Mouse (Mus musculus): ENCODE measurements at regions not wholly inside any gene's neighbourhood (a gene's known extent, or its start where the extent isn't known, plus 50 kb on each side); places are given as distances from the start of the nearest gene placed in this dataset.

DNA sequence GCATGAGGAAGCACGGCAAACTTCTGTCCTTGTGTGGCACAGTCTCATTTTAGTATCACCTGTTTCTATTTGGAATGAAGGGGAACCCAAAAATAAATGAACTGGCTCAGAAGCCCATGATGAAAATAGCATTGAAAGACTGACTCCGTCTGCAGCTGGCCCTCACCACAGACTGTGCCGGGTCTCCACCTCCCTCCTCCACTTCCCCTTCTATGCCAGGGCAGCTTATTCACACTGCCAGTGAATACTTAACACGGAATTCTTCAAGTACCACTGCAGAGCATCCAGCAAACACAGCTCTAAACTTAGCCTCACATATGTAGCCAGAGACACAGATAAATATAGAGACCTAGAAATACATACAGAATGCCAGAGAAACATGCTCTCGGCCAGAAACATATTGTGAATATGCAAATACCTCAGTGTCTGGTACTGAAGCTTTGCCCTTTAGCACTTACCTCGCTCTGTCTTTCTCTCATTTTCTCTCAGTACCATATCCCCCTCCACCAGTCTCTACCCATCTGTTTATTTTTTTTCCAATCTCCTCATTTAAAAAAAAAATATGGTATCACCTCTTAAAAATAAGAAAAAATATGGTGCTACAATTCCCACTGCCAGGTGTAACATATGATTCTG is 311.8 kb downstream of the Olfr1505 start:
- DNase-seq (ENCODE audit: extremely low spot score, low spot score): no peak
- H3K9me3 ChIP-seq: no peaks in the 10 kb centered on the region
- H3K36me3 ChIP-seq (replicated peaks): no peaks in the 10 kb centered on the region
- H3K27ac ChIP-seq: no peak overlapping the region
- H3K27me3 ChIP-seq (ENCODE audit: poor library complexity, severe bottlenecking): peaks cover 25% of the 10 kb centered on the region
- peaks cover 16% of the 10 kb centered on the region for H3K4me1 ChIP-seq
- H3K4me3 ChIP-seq: no peak overlapping the region
- WGBS: 80% methylated on average over 6 of the region's 6 CpGs

- Histone ChIP-seq H3K27me3 (ENCODE audit: poor library complexity, severe bottlenecking) (peaks cover 25% of the 10 kb centered on the region), H3K27ac (no peak overlapping the region), H3K9me3 (no peaks in the 10 kb centered on the region), H3K36me3 (replicated peaks) (no peaks in the 10 kb centered on the region), H3K4me1 (peaks cover 16% of the 10 kb centered on the region), H3K4me3 (no peak overlapping the region)
- no peak for DNase-seq (ENCODE audit: extremely low spot score, low spot score)
- WGBS: 52% methylated on average over 4 of the region's 4 CpGs
Observed at GRCm38 (mm10) chr19:14225787-14226186, 312.5 kb downstream of the Olfr1505 start.

DNA sequence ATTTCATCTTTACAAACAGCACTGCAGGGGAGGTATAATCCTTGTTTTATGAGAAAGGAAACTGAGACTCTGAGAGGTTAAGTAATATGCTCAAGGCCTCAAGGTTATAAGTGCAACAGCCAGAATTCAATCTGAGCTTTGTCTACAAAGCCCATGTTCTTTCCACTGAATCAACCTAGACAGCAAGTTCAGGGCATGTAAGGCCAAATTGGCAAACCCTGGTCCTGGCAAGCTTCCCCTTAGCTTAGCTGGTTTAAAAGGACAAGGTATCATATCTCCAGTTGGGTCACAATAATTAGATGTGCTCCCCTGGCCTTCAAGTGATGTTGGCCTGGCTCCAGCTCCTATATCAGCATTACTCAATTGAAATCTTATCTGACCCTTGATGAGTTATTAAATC is 313.2 kb downstream of the Olfr1505 start:
- H3K27me3 ChIP-seq (ENCODE audit: poor library complexity, severe bottlenecking): peaks cover 25% of the 10 kb centered on the region
- H3K9me3 ChIP-seq: no peaks in the 10 kb centered on the region
- H3K4me1 ChIP-seq: peaks cover 16% of the 10 kb centered on the region
- H3K27ac ChIP-seq: no peak overlapping the region
- no peaks in the 10 kb centered on the region for H3K36me3 ChIP-seq (replicated peaks)
- H3K4me3 ChIP-seq: no peak overlapping the region
- DNase-seq (ENCODE audit: extremely low spot score, low spot score): no peak

- H3K27me3 ChIP-seq (ENCODE audit: poor library complexity, severe bottlenecking): peaks cover 90% of the 10 kb centered on the region
- no peak overlapping the region for H3K27ac ChIP-seq
- no peaks in the 10 kb centered on the region for H3K36me3 ChIP-seq (replicated peaks)
- no peak for DNase-seq (ENCODE audit: extremely low spot score, low spot score)
- peaks cover 56% of the 10 kb centered on the region for H3K4me1 ChIP-seq
- WGBS: 40% methylated on average over 5 of the region's 5 CpGs
- H3K4me3 ChIP-seq: no peak overlapping the region
- H3K9me3 ChIP-seq: no peaks in the 10 kb centered on the region
Observed at GRCm38 (mm10) chr19:14243565-14243964, 330.2 kb downstream of the Olfr1505 start.

DNA sequence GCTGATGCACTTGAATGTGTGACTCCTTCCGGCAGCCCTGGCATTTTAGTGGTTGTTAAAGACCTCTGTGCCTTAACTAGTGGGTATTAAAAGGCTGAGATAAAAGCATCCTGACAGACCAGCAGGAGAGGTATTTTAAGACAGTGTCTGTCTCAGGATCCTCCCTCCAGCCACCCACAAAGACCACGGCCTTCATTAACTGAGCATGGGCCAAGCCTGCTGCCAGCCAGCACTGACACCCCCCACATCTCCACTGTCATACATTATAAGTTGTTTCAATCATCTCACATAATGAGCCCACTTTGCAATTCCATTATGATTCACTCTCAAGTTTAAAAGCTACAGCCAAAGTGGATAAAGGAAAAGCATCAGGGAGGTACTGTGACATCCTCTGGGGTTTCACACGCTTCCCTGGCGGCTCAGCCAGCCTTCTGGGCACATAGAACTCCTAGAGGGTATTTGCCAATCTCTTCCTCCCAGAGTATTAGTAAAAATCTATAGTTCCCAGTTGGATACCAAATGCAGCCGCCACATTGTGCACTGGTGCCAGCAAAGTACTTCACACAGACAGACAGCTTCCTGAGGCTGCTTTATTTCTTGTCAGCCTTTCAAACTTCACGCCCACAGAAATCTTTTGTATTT is 333.8 kb downstream of the Olfr1505 start:
- no peak overlapping the region for H3K27ac ChIP-seq
- peaks cover 73% of the 10 kb centered on the region for H3K27me3 ChIP-seq (ENCODE audit: poor library complexity, severe bottlenecking)
- H3K4me1 ChIP-seq: peaks cover 34% of the 10 kb centered on the region
- no peaks in the 10 kb centered on the region for H3K36me3 ChIP-seq (replicated peaks)
- H3K4me3 ChIP-seq: no peak overlapping the region
- no peak for DNase-seq (ENCODE audit: extremely low spot score, low spot score)
- no peaks in the 10 kb centered on the region for H3K9me3 ChIP-seq
- WGBS: 65% methylated on average over 6 of the region's 6 CpGs

GRCm38 (mm10) chr19:14247979-14248378 is 334.6 kb downstream of the Olfr1505 start:
- no peak overlapping the region for H3K27ac ChIP-seq
- no peak overlapping the region for H3K4me3 ChIP-seq
- no peaks in the 10 kb centered on the region for H3K9me3 ChIP-seq
- H3K36me3 ChIP-seq (replicated peaks): no peaks in the 10 kb centered on the region
- H3K4me1 ChIP-seq: peaks cover 30% of the 10 kb centered on the region
- no peak for DNase-seq (ENCODE audit: extremely low spot score, low spot score)
- WGBS: 62% methylated on average over 1 of the region's 1 CpGs
- peaks cover 64% of the 10 kb centered on the region for H3K27me3 ChIP-seq (ENCODE audit: poor library complexity, severe bottlenecking)

DNA sequence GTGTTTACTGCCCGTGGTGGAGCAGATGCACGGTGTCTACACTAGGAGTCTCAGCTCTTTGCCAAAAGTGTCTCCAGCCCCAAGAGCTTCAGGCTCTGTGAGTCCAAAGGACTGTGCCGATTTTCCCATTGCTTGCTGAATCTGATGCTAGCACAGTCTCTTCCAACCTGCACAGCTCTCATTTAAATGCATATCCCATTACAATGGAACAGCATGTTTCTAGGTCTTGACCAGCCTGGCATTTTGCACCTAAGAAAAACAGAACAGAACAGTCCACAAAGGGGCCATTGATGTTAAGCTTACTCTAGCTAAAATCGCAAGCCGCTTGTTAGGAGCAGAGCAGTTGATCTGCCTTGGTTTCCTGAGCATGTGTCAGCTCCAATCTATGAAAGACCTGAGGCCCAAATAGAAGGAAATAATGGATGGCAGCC is 339.2 kb downstream of the Tle4 start:
- WGBS: 13% methylated on average over 5 of the region's 5 CpGs
- peak overlapping the region; percentile 19; the same call in 1 of the 2 replicates for H3K4me3 ChIP-seq
- H3K27me3 ChIP-seq (ENCODE audit: poor library complexity, severe bottlenecking): peaks cover 20% of the 10 kb centered on the region
- peaks cover 48% of the 10 kb centered on the region for H3K4me1 ChIP-seq
- no peaks in the 10 kb centered on the region for H3K36me3 ChIP-seq (replicated peaks)
- H3K27ac ChIP-seq: peak overlapping the region; percentile 73
- DNase-seq (ENCODE audit: extremely low spot score, low spot score): peak; percentile 54
- no peaks in the 10 kb centered on the region for H3K9me3 ChIP-seq

GRCm38 (mm10) chr19:14259223-14259622 is 338.6 kb downstream of the Tle4 start:
- peak overlapping the region; percentile 19; the same call in 1 of the 2 replicates for H3K4me3 ChIP-seq
- H3K9me3 ChIP-seq: no peaks in the 10 kb centered on the region
- DNase-seq (ENCODE audit: extremely low spot score, low spot score): peak; percentile 38
- peaks cover 20% of the 10 kb centered on the region for H3K27me3 ChIP-seq (ENCODE audit: poor library complexity, severe bottlenecking)
- peaks cover 44% of the 10 kb centered on the region for H3K4me1 ChIP-seq
- H3K36me3 ChIP-seq (replicated peaks): no peaks in the 10 kb centered on the region
- H3K27ac ChIP-seq: peak overlapping the region; percentile 73
- 26% methylated on average over 2 of the region's 2 CpGs for WGBS

GRCm38 (mm10) chr19:14289331-14289737 is 308.5 kb downstream of the Tle4 start:
- no peaks in the 10 kb centered on the region for H3K9me3 ChIP-seq
- H3K36me3 ChIP-seq (replicated peaks): no peaks in the 10 kb centered on the region
- 70% methylated on average over 1 of the region's 1 CpGs for WGBS
- no peaks in the 10 kb centered on the region for H3K27me3 ChIP-seq (ENCODE audit: poor library complexity, severe bottlenecking)
- no peak for DNase-seq (ENCODE audit: extremely low spot score, low spot score)
- H3K4me3 ChIP-seq: no peak overlapping the region
- H3K4me1 ChIP-seq: peaks cover 15% of the 10 kb centered on the region
- no peak overlapping the region for H3K27ac ChIP-seq

DNA sequence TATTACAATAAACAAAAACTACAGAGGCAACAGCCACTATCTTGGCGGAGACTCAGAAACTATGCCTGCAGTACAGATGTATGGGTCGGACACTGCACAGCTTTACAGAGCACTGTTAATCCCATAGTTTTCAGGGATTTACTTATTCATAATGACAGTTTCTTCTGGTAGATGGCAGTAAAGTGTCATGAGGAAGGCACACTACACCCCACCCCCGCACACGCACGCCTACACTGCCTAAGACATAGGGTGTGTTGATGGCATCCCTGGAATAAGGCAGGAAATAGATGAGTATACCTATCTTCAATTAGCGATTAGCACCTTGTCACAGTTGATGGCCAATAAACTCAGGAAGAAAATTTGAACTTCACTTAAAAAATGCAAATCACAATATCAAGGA is 306.9 kb downstream of the Tle4 start:
- H3K4me3 ChIP-seq: no peak overlapping the region
- H3K9me3 ChIP-seq: no peaks in the 10 kb centered on the region
- no peaks in the 10 kb centered on the region for H3K36me3 ChIP-seq (replicated peaks)
- H3K4me1 ChIP-seq: peaks cover 15% of the 10 kb centered on the region
- 91% methylated on average over 6 of the region's 6 CpGs for WGBS
- no peak for DNase-seq (ENCODE audit: extremely low spot score, low spot score)
- H3K27me3 ChIP-seq (ENCODE audit: poor library complexity, severe bottlenecking): no peaks in the 10 kb centered on the region
- no peak overlapping the region for H3K27ac ChIP-seq

- no peaks in the 10 kb centered on the region for H3K27me3 ChIP-seq (ENCODE audit: poor library complexity, severe bottlenecking)
- no peaks in the 10 kb centered on the region for H3K9me3 ChIP-seq
- H3K36me3 ChIP-seq (replicated peaks): no peaks in the 10 kb centered on the region
- H3K27ac ChIP-seq: no peak overlapping the region
- H3K4me1 ChIP-seq: peaks cover 15% of the 10 kb centered on the region
- WGBS: 82% methylated on average over 3 of the region's 3 CpGs
- DNase-seq (ENCODE audit: extremely low spot score, low spot score): no peak
- no peak overlapping the region for H3K4me3 ChIP-seq
Observed at GRCm38 (mm10) chr19:14293172-14293571, 304.7 kb downstream of the Tle4 start.

GRCm38 (mm10) chr19:14301176-14301943 is 296.5 kb downstream of the Tle4 start:
- H3K27me3 ChIP-seq (ENCODE audit: poor library complexity, severe bottlenecking): no peaks in the 10 kb centered on the region
- no peaks in the 10 kb centered on the region for H3K9me3 ChIP-seq
- no peak overlapping the region for H3K27ac ChIP-seq
- H3K4me1 ChIP-seq: no peaks in the 10 kb centered on the region
- no peaks in the 10 kb centered on the region for H3K36me3 ChIP-seq (replicated peaks)
- DNase-seq (ENCODE audit: extremely low spot score, low spot score): no peak
- WGBS: 89% methylated on average over 6 of the region's 6 CpGs
- no peak overlapping the region for H3K4me3 ChIP-seq

DNA sequence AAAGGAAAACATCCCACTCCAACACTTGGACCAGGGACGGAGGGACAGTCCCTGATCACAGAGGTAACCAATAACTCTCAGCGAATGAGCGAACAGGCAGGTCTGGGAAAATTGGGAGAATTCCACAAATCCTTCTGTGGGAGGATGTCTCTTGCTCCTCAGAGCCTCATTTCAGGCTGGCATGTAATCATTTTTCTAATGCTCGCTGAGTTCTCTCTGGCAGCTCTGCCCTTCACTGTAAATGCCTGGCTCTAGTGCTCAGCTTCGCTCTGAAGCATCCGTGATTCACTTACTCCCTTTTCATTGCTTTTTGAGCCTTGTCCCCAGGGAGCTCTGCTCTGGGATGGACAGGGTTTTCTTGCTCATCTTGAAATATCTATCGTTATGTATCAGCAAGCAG is 283.6 kb downstream of the Tle4 start:
- no peak for DNase-seq (ENCODE audit: extremely low spot score, low spot score)
- no peak overlapping the region for H3K4me3 ChIP-seq
- H3K27ac ChIP-seq: no peak overlapping the region
- 78% methylated on average over 7 of the region's 7 CpGs for WGBS
- H3K36me3 ChIP-seq (replicated peaks): no peaks in the 10 kb centered on the region
- H3K9me3 ChIP-seq: no peaks in the 10 kb centered on the region
- H3K27me3 ChIP-seq (ENCODE audit: poor library complexity, severe bottlenecking): peaks cover 4% of the 10 kb centered on the region; the same call in 1 of the 2 replicates
- H3K4me1 ChIP-seq: no peaks in the 10 kb centered on the region

All from forebrain, embryonic 10.5 days (tissue).